Mouse (Mus musculus) limb, embryonic 11.5 days (tissue): ENCODE measurements around the gene Acsbg1. TPM values are rescaled to one million over a fixed set of nuclear protein-coding genes. Genes with fewer than 3 reads are reported as not detected.

Source experiments
- ATAC-seq: fragments of 200-750 bp; cut with Nextera tagmentation; 2 replicates; pipeline ENCODE4 v1.8.0; 2017; ENCODE audit warnings: low read depth; ENCODE audit not compliant: insufficient number of reproducible peaks, low FRiP score, low TSS enrichment
- DNase-seq: peaks from one replicate; pipeline ENCODE4 v3.0.0-alpha.2; 2015; ENCODE audit warnings: low spot score
- H3K27ac ChIP-seq: fragments of 300-500 bp; sonication (generic); replicated peaks from 2 replicates; pipeline ENCODE4 v1.5.1; 2014; ENCODE audit warnings: low read depth, mild to moderate bottlenecking, low read length
- H3K27me3 ChIP-seq: fragments of 300-500 bp; sonication (generic); 2 replicates; pipeline ENCODE4 v1.6.1; 2014; ENCODE audit warnings: mild to moderate bottlenecking, low read length, mixed read lengths; ENCODE audit not compliant: control insufficient read depth, insufficient read depth
- H3K36me3 ChIP-seq: fragments of 300-500 bp; sonication (generic); 2 replicates; pipeline ENCODE4 v1.6.1; 2014; ENCODE audit warnings: mild to moderate bottlenecking, low read length, moderate library complexity, mixed read lengths; ENCODE audit not compliant: control insufficient read depth, insufficient read depth
- H3K4me1 ChIP-seq: fragments of 300-500 bp; sonication (generic); 2 replicates; pipeline ENCODE4 v1.6.1; 2014; ENCODE audit warnings: low read length, mixed read lengths; ENCODE audit not compliant: control insufficient read depth, insufficient read depth
- H3K4me2 ChIP-seq: fragments of 300-500 bp; sonication (generic); 2 replicates; pipeline ENCODE4 v1.6.1; 2014; ENCODE audit warnings: low read depth, mild to moderate bottlenecking, moderate library complexity; ENCODE audit not compliant: severe bottlenecking
- H3K4me3 ChIP-seq: fragments of 300-500 bp; sonication (generic); 2 replicates; pipeline ENCODE4 v1.5.1; 2014; ENCODE audit warnings: low read depth, low read length
- H3K9ac ChIP-seq: fragments of 300-500 bp; sonication (generic); 2 replicates; pipeline ENCODE4 v1.6.1; 2014; ENCODE audit warnings: mild to moderate bottlenecking, low read length
- H3K9me3 ChIP-seq: fragments of 300-500 bp; sonication (generic); 2 replicates; pipeline ENCODE4 v1.6.1; 2016; ENCODE audit warnings: low read length; ENCODE audit not compliant: control insufficient read depth
- WGBS: fragments of 180-500 bp; shearing (Covaris S2); extraction: QIAGEN DNeasy Blood & Tissue Kit; methylation state at CpG from one replicate; pipeline ENCODE4 v1.1.7; 2014; 5-methylcytosine and 5-hydroxymethylcytosine counted together
- polyA plus RNA-seq: library from polyadenylated mRNA; unstranded; fragments of >200 nt; fragmentation: Nextera tagmentation; extraction: Ambion mirVana; gene quantifications from 2 replicates; pipeline ENCODE4 v1.2.1, GENCODE M21; 2014

Acsbg1 gene
- polyA plus RNA-seq, 1 experiment from 2014 or later: 0.32 TPM

GRCm38 (mm10) chr9:54658773-54659172 lies 2.9 kb downstream of the Acsbg1 start:
- DNase-seq (no peak), ATAC-seq (no peak)
- Histone ChIP-seq H3K4me1 (no peaks in the 10 kb centered on the region; the same call in 1 of the 2 replicates), H3K27ac (no peak overlapping the region), H3K27me3 (no peaks in the 10 kb centered on the region), H3K36me3 (no peaks in the 10 kb centered on the region), H3K9me3 (no peaks in the 10 kb centered on the region), H3K4me2 (no peak overlapping the region), H3K4me3 (no peak overlapping the region), H3K9ac (no peak overlapping the region)
- 81% methylated on average over 6 of the region's 6 CpGs for WGBS

DNA sequence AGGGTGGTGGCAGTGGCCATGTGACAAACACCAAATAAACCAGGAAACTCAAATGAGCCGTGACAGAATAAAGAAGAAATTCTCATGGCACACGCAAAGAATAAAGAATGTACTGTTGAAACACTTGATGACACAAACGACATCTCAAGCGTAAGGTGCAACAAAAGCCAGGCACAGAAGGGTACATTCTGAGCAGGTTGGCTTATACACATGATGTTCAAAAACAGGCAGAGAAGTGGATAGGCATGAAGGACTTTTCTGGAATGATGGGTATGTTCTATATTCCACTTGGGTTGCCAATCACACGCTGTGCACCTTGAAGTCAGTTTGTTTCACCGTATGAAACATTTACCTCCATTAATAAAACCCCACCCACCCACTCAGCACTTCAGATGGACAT lies 5.3 kb downstream of the Acsbg1 start:
- no peak overlapping the region for H3K4me2 ChIP-seq
- H3K4me1 ChIP-seq: no peaks in the 10 kb centered on the region; the same call in 1 of the 2 replicates
- H3K27me3 ChIP-seq: no peaks in the 10 kb centered on the region
- no peak overlapping the region for H3K27ac ChIP-seq
- H3K36me3 ChIP-seq: no peaks in the 10 kb centered on the region
- no peaks in the 10 kb centered on the region for H3K9me3 ChIP-seq
- no peak for ATAC-seq
- no peak overlapping the region for H3K9ac ChIP-seq
- WGBS: 87% methylated on average over 6 of the region's 6 CpGs
- H3K4me3 ChIP-seq: no peak overlapping the region
- no peak for DNase-seq

DNA sequence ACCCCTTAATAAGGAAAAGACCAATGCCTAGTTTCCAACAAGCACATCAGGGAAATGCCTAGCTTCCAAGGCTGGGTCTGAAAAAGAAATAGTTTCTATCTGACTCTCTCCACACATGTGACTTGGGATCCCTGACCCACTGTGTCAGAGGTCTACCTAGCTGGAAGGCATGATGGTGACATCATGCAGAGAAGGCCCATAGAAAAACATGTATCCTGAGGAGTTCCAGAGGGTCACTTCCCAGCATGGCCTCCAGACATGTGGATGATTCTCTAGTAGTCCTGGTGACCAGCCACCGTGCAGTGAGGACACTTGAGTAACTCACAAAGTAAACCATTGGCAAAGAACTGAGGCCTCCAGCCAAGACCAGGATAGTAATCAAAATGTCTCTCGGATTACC lies 5.8 kb downstream of the Acsbg1 start:
- Histone ChIP-seq H3K27ac (no peak overlapping the region), H3K36me3 (no peaks in the 10 kb centered on the region), H3K9me3 (no peaks in the 10 kb centered on the region), H3K4me3 (no peak overlapping the region), H3K27me3 (no peaks in the 10 kb centered on the region), H3K4me2 (no peak overlapping the region), H3K4me1 (no peaks in the 10 kb centered on the region), H3K9ac (no peak overlapping the region)
- DNase-seq (no peak), ATAC-seq (no peak)
- 85% methylated on average over 2 of the region's 2 CpGs for WGBS

DNA sequence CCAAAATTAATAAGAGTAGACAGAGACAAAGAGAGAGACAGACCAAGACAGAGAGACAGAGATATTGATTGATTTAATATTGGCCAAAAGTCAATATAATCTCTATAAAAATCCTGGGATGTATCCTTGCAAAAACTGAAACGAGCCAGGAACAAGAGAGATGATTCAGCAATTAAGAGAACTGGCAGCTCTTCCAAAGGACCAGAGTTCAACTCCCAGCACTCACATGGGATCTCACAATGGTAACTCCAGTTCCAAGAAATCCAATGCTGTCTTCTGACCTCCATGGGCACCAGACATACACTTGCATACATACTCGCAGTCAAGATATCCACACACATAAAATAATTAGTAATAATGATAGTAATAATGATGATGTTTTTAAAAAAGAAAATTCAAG lies 8.9 kb downstream of the Acsbg1 start:
- Histone ChIP-seq H3K4me2 (no peak overlapping the region), H3K9me3 (no peaks in the 10 kb centered on the region), H3K27ac (no peak overlapping the region), H3K27me3 (no peaks in the 10 kb centered on the region), H3K36me3 (no peaks in the 10 kb centered on the region), H3K9ac (no peak overlapping the region), H3K4me3 (no peak overlapping the region), H3K4me1 (no peaks in the 10 kb centered on the region)
- DNase-seq (no peak), ATAC-seq (no peak)
- 73% methylated on average over 2 of the region's 2 CpGs for WGBS

- H3K27ac ChIP-seq: no peak overlapping the region
- WGBS: 85% methylated on average over 1 of the region's 1 CpGs
- no peak overlapping the region for H3K9ac ChIP-seq
- H3K27me3 ChIP-seq: no peaks in the 10 kb centered on the region
- H3K9me3 ChIP-seq: no peaks in the 10 kb centered on the region
- ATAC-seq (no peak), DNase-seq (no peak)
- H3K4me2 ChIP-seq: no peak overlapping the region
- H3K4me3 ChIP-seq: no peak overlapping the region
- no peaks in the 10 kb centered on the region for H3K36me3 ChIP-seq
- no peaks in the 10 kb centered on the region for H3K4me1 ChIP-seq
Measured at GRCm38 (mm10) chr9:54649360-54649759, 12.3 kb downstream of the Acsbg1 start.

- H3K27me3 ChIP-seq: no peaks in the 10 kb centered on the region
- no peaks in the 10 kb centered on the region for H3K9me3 ChIP-seq
- WGBS: 83% methylated on average over 2 of the region's 2 CpGs
- DNase-seq: no peak
- H3K4me3 ChIP-seq: no peak overlapping the region
- no peak overlapping the region for H3K9ac ChIP-seq
- no peaks in the 10 kb centered on the region for H3K36me3 ChIP-seq
- no peaks in the 10 kb centered on the region for H3K4me1 ChIP-seq
- no peak overlapping the region for H3K4me2 ChIP-seq
- no peak for ATAC-seq
- H3K27ac ChIP-seq: no peak overlapping the region
Measured at GRCm38 (mm10) chr9:54647456-54647855, 14.2 kb downstream of the Acsbg1 start.

DNA sequence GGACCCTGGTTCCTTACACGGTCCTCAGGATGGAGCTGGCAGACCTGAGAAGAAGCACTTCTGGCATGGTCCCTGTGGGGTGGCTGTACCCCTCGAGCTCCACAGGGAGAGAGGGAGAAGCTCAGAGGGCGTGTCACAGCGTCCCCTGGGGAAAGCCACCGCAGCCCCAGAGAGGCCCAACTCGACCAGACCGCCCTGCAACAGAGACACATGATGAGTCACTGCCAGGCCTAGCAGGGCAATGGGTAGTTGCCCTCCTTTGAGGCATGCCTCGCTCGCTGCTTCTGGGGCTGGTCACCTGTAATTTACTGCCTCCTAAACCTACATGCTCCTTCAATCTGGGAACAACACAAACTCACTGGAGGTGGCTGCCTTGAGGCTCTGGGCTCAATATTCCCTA lies 15.4 kb downstream of the Acsbg1 start:
- H3K9me3 ChIP-seq: no peaks in the 10 kb centered on the region
- 70% methylated on average over 9 of the region's 9 CpGs for WGBS
- no peaks in the 10 kb centered on the region for H3K36me3 ChIP-seq
- ATAC-seq: no peak
- no peak overlapping the region for H3K4me2 ChIP-seq
- H3K27me3 ChIP-seq: no peaks in the 10 kb centered on the region
- H3K4me3 ChIP-seq: no peak overlapping the region
- DNase-seq: no peak
- H3K4me1 ChIP-seq: no peaks in the 10 kb centered on the region
- no peak overlapping the region for H3K9ac ChIP-seq
- H3K27ac ChIP-seq: no peak overlapping the region

DNA sequence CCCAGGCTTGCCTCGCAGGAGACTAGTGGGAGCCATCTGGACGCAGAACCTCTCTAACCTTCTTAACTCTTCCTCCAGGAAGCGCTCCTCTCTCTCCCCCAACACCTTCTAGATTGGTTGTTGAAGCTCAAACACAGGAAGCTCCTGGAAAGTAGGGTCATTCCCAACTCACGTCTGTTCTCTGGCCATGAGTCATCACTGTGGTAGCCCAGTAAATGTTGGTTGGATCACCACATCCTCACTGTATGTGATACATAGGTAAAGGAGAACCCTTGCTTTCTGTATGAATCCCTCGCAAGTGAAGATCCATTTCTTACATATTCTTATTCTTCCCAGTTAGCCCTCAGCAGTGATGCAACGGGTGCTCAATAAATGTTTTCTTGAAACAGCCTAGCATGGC lies 16.1 kb downstream of the Acsbg1 start:
- H3K27ac ChIP-seq: no peak overlapping the region
- H3K9ac ChIP-seq: no peak overlapping the region
- H3K36me3 ChIP-seq: no peaks in the 10 kb centered on the region
- H3K27me3 ChIP-seq: no peaks in the 10 kb centered on the region
- H3K9me3 ChIP-seq: no peaks in the 10 kb centered on the region
- no peak overlapping the region for H3K4me2 ChIP-seq
- no peaks in the 10 kb centered on the region for H3K4me1 ChIP-seq
- no peak for DNase-seq
- 82% methylated on average over 6 of the region's 6 CpGs for WGBS
- no peak overlapping the region for H3K4me3 ChIP-seq
- no peak for ATAC-seq

DNA sequence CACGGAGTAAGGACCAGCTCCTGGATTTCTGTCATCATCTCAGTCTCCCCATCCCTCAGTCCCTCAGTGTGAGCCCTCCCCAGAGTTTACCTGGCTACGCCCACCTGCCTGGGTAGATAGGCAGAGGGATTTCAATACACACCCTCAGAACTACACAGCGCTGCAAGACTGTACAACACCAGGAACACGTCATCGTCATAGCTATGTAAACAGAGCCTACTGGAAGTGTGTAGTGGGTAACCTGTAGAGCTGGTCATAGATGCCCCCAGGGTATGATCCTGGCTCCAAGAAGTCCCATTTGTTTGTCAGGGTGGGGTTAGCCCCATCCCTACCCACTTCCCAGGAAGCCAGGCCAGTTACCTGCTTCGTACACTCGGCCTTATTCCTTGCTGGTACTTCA lies 18.5 kb downstream of the Acsbg1 start:
- no peaks in the 10 kb centered on the region for H3K9me3 ChIP-seq
- ATAC-seq: no peak
- no peak overlapping the region for H3K4me2 ChIP-seq
- no peaks in the 10 kb centered on the region for H3K4me1 ChIP-seq
- H3K9ac ChIP-seq: no peak overlapping the region
- no peaks in the 10 kb centered on the region for H3K27me3 ChIP-seq
- no peak overlapping the region for H3K4me3 ChIP-seq
- no peak overlapping the region for H3K27ac ChIP-seq
- no peak for DNase-seq
- H3K36me3 ChIP-seq: no peaks in the 10 kb centered on the region
- 92% methylated on average over 7 of the region's 7 CpGs for WGBS
